In the genomic region with DNA sequence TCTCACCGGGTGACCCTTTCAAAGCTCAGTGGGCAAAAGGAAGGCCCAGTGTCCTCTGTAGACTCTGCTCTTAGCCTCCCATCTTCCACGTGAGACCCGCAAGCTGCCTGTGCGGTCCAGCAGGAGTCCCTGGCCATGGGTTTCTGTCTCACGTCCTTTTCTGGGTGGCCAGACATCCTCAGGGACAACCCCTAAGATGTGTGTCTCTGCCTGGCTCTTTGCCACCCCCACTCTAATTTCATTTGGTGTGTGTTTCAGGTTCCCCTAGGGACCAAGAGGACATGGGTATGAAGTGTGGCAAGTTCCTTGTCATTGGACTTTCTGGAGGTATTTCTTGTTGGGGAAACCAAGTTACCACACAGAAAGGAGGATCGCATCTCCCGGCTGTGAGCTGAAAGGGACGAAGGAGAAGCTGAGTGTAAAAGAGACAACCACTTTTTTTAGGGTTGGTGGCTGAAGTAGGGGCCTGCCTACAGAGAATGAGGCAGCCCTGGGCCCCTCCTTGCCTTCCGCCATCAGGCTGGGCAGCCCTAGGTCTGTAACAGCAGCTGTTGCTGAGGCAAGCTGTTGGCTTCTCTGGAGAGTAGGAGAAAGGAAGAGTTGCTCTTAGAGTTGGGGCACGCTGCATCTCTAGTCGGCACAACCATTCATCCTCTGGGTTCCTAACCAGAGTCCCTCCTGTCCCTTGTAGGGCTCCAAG, we compare ENCODE assay signal across 10 mouse cellular contexts. TPM values are rescaled to one million over a fixed set of nuclear protein-coding genes. Genes with fewer than 3 reads are reported as not detected.
A peak's percentile ranks its signal among the peaks of the same experiment; 100 is the strongest.
DNase-seq lines count a peak whose midpoint lies in the region; ATAC-seq and TF ChIP-seq lines count a peak whose summit lies in the region.
"Had no signal": no experiment of that assay in that cellular context is flagged by ENCODE, and none has a peak within 500 bp of the region (broad histone marks: within the 10 kb centered on the region; RNA-seq: fewer than 3 reads in every experiment).

No protein-coding gene starts in this region.

- no peak overlapping the region for H3K4me2 ChIP-seq in heart, embryonic 14.5 days (ENCODE audit: low read length)
- no peak overlapping the region for H3K4me2 ChIP-seq in midbrain, postnatal 0 days (ENCODE audit: low read depth, low read length, poor library complexity, severe bottlenecking)
- H3K4me2 ChIP-seq in intestine, embryonic 15.5 days (replicated peaks) = no peak overlapping the region
- H3K4me2 ChIP-seq in stomach, postnatal 0 days (replicated peaks; ENCODE audit: low read depth) = no peak overlapping the region

- no peak for TF ChIP-seq EP300 in stomach, postnatal 0 days (optimal IDR thresholded peaks at IDR 0.05)

- peaks cover 3% of the 10 kb centered on the region; the same call in 1 of the 2 replicates for H3K9me3 ChIP-seq in heart, embryonic 14.5 days (ENCODE audit: control insufficient read depth, low read length)
- no peaks in the 10 kb centered on the region for H3K9me3 ChIP-seq in midbrain, postnatal 0 days (ENCODE audit: low read length)
- H3K9me3 ChIP-seq in midbrain, embryonic 10.5 days (replicated peaks) = no peaks in the 10 kb centered on the region
- no peaks in the 10 kb centered on the region for H3K9me3 ChIP-seq in intestine, embryonic 15.5 days
- H3K9me3 ChIP-seq in stomach, postnatal 0 days (ENCODE audit: control insufficient read depth, low read length) = no peaks in the 10 kb centered on the region

- no peak for DNase-seq in heart, adult 9 months (ENCODE audit: low spot score in 2 of 2)
- DNase-seq in midbrain, postnatal 0 days (ENCODE audit: low spot score) = no peak
- DNase-seq in midbrain, embryonic 10.5 days (ENCODE audit: low spot score) = no peak
- DNase-seq in stomach, postnatal 0 days (ENCODE audit: low spot score) = no peak
- DNase-seq: cerebellum, adult 9-10 months; thymus, postnatal 36 days had no signal

- H3K4me3 ChIP-seq in heart, embryonic 14.5 days (ENCODE audit: control insufficient read depth in 1 of 2, insufficient read depth in 1 of 2, low read depth in 1 of 2, low read length in 2 of 2) = no peak overlapping the region
- no peak overlapping the region for H3K4me3 ChIP-seq in midbrain, postnatal 0 days (ENCODE audit: low read depth, low read length)
- H3K4me3 ChIP-seq in midbrain, embryonic 10.5 days = no peak overlapping the region
- no peak overlapping the region for H3K4me3 ChIP-seq in intestine, embryonic 15.5 days (replicated peaks)
- no peak overlapping the region for H3K4me3 ChIP-seq in stomach, postnatal 0 days (ENCODE audit: low read depth, low read length)

- no peak for TF ChIP-seq CTCF in midbrain, postnatal 0 days (IDR thresholded peaks at IDR 0.05)
- TF ChIP-seq CTCF in stomach, postnatal 0 days (IDR thresholded peaks at IDR 0.05; ENCODE audit: low read depth) = no peak

- 0 out of 2 replicates have a peak, but pooled peaks cover 5% of the 10 kb centered on the region for H3K27me3 ChIP-seq in heart, embryonic 14.5 days (ENCODE audit: control insufficient read depth, insufficient read depth, low read length)
- H3K27me3 ChIP-seq in midbrain, postnatal 0 days (ENCODE audit: insufficient read depth, low read length) = no peaks in the 10 kb centered on the region
- peaks cover 20% of the 10 kb centered on the region; the same call in 1 of the 2 replicates for H3K27me3 ChIP-seq in midbrain, embryonic 10.5 days (ENCODE audit: low read depth, poor library complexity, severe bottlenecking)
- no peaks in the 10 kb centered on the region for H3K27me3 ChIP-seq in intestine, embryonic 15.5 days (replicated peaks)
- no peaks in the 10 kb centered on the region for H3K27me3 ChIP-seq in stomach, postnatal 0 days (ENCODE audit: control insufficient read depth, insufficient read depth, low read length)
- H3K27me3 ChIP-seq: CH12.LX had no signal

- no peaks in the 10 kb centered on the region for H3K36me3 ChIP-seq in heart, embryonic 14.5 days (ENCODE audit: control insufficient read depth, insufficient read depth, low read length)
- no peaks in the 10 kb centered on the region for H3K36me3 ChIP-seq in midbrain, postnatal 0 days (ENCODE audit: insufficient read depth, low read length)
- H3K36me3 ChIP-seq in midbrain, embryonic 10.5 days = no peaks in the 10 kb centered on the region
- no peaks in the 10 kb centered on the region for H3K36me3 ChIP-seq in intestine, embryonic 15.5 days
- H3K36me3 ChIP-seq in stomach, postnatal 0 days (ENCODE audit: control insufficient read depth, insufficient read depth, low read length) = no peaks in the 10 kb centered on the region

- no peak for ATAC-seq in heart, embryonic 14.5 days (ENCODE audit: insufficient number of reproducible peaks, insufficient read depth, low FRiP score, low read depth)
- peak; percentile 47; the same call in 1 of the 2 replicates for ATAC-seq in midbrain, postnatal 0 days (ENCODE audit: low FRiP score)
- peak; percentile 16 for ATAC-seq in intestine, embryonic 15.5 days
- ATAC-seq in stomach, postnatal 0 days (ENCODE audit: low FRiP score, low TSS enrichment) = peak; percentile 12; the same call in 1 of the 2 replicates
- no peak for ATAC-seq in megakaryocyte, adult 5-6 weeks (ENCODE audit: poor library complexity, severe bottlenecking)

- no peak overlapping the region for H3K9ac ChIP-seq in heart, embryonic 14.5 days (ENCODE audit: low read length)
- no peak overlapping the region for H3K9ac ChIP-seq in midbrain, postnatal 0 days (replicated peaks; ENCODE audit: low read length, poor library complexity, severe bottlenecking)
- no peak overlapping the region for H3K9ac ChIP-seq in intestine, embryonic 15.5 days
- no peak overlapping the region for H3K9ac ChIP-seq in stomach, postnatal 0 days (ENCODE audit: low read length)

- WGBS in heart, embryonic 14.5 days = 88% methylated on average over 11 of the region's 11 CpGs
- 84% methylated on average over 11 of the region's 11 CpGs for WGBS in midbrain, postnatal 0 days
- 87% methylated on average over 11 of the region's 11 CpGs for WGBS in midbrain, embryonic 10.5 days
- WGBS in intestine, embryonic 15.5 days = 83% methylated on average over 11 of the region's 11 CpGs
- WGBS in stomach, postnatal 0 days = 79% methylated on average over 11 of the region's 11 CpGs

- peaks cover 33 to 42% of the 10 kb centered on the region in 2 experiments for H3K4me1 ChIP-seq in heart, embryonic 14.5 days (ENCODE audit: control insufficient read depth in 2 of 2, insufficient read depth in 2 of 2, low read length in 2 of 2)
- no peaks in the 10 kb centered on the region for H3K4me1 ChIP-seq in midbrain, postnatal 0 days (ENCODE audit: insufficient read depth, low read length)
- peaks cover 15% of the 10 kb centered on the region for H3K4me1 ChIP-seq in midbrain, embryonic 10.5 days
- peaks cover 54% of the 10 kb centered on the region for H3K4me1 ChIP-seq in intestine, embryonic 15.5 days (replicated peaks)
- H3K4me1 ChIP-seq in stomach, postnatal 0 days (replicated peaks; ENCODE audit: control insufficient read depth, insufficient read depth) = peaks cover 6% of the 10 kb centered on the region; the same call in 1 of the 2 replicates

- H3K27ac ChIP-seq in heart, embryonic 14.5 days (replicated peaks in 1 of 2; ENCODE audit: control insufficient read depth in 1 of 2, insufficient read depth in 1 of 2, low read depth in 2 of 2, low read length in 2 of 2) = peak overlapping the region; percentile 4 to 17; a peak in 2 of 4 replicates
- no peak overlapping the region for H3K27ac ChIP-seq in midbrain, postnatal 0 days (ENCODE audit: low read depth, low read length)
- no peak overlapping the region for H3K27ac ChIP-seq in midbrain, embryonic 10.5 days (replicated peaks)
- H3K27ac ChIP-seq in intestine, embryonic 15.5 days = peak overlapping the region; percentile 76
- H3K27ac ChIP-seq in stomach, postnatal 0 days (replicated peaks) = peak overlapping the region; percentile 59; the same call in 1 of the 2 replicates

RNA-seq across cellular contexts. Expression of a gene that starts 16.5 kb away (rescaled TPM):
- 8.9 and 10.6 TPM in 2 replicates for polyA plus RNA-seq in heart, embryonic 14.5 days (2014; fragmentation: Nextera tagmentation; extraction: Ambion mirVana)
- total RNA-seq in midbrain, postnatal 0 days (2014; rRNA removed) = 3.4 and 6.0 TPM in 2 replicates
- 9.1 and 9.4 TPM in 2 replicates for polyA plus RNA-seq in midbrain, postnatal 0 days (2015; fragmentation: Nextera tagmentation; extraction: Ambion mirVana)
- 2.9 and 3.9 TPM in 2 replicates for polyA plus RNA-seq in midbrain, embryonic 10.5 days (2016; fragmentation: Nextera tagmentation; extraction: Ambion mirVana)
- polyA plus RNA-seq in intestine, embryonic 15.5 days (2015; fragmentation: Nextera tagmentation; extraction: Ambion mirVana) = 15.6 and 15.8 TPM in 2 replicates
- polyA plus RNA-seq in stomach, postnatal 0 days (2015; fragmentation: Nextera tagmentation; extraction: Ambion mirVana) = 3.0 and 3.5 TPM in 2 replicates
- 0.14 and 0.33 TPM in 2 replicates for total RNA-seq in megakaryocyte, adult 5-6 weeks (2015)
- total RNA-seq in megakaryocyte, adult 5-6 weeks (2017) = 0.18 TPM in 1 of 2 replicates, not detected in the other

RNA-seq across cellular contexts. Expression of a gene that starts 25.2 kb away (rescaled TPM):
- 49.7 and 60.0 TPM in 2 replicates for polyA plus RNA-seq in heart, embryonic 14.5 days (2014; fragmentation: Nextera tagmentation; extraction: Ambion mirVana)
- total RNA-seq in midbrain, postnatal 0 days (2014; rRNA removed) = 43.1 and 65.3 TPM in 2 replicates
- 79.5 and 82.5 TPM in 2 replicates for polyA plus RNA-seq in midbrain, postnatal 0 days (2015; fragmentation: Nextera tagmentation; extraction: Ambion mirVana)
- polyA plus RNA-seq in midbrain, embryonic 10.5 days (2016; fragmentation: Nextera tagmentation; extraction: Ambion mirVana) = 120 and 121 TPM in 2 replicates
- 66.8 and 72.0 TPM in 2 replicates for polyA plus RNA-seq in intestine, embryonic 15.5 days (2015; fragmentation: Nextera tagmentation; extraction: Ambion mirVana)
- 50.8 and 58.7 TPM in 2 replicates for polyA plus RNA-seq in stomach, postnatal 0 days (2015; fragmentation: Nextera tagmentation; extraction: Ambion mirVana)
- total RNA-seq in megakaryocyte, adult 5-6 weeks (2015) = 26.4 and 33.8 TPM in 2 replicates
- 43.8 and 68.9 TPM in 2 replicates for total RNA-seq in megakaryocyte, adult 5-6 weeks (2017)

RNA-seq across cellular contexts. Expression of a gene that starts 43.0 kb away (rescaled TPM):
- 0.77 and 1.1 TPM in 2 replicates for polyA plus RNA-seq in heart, embryonic 14.5 days (2014; fragmentation: Nextera tagmentation; extraction: Ambion mirVana)
- total RNA-seq in midbrain, postnatal 0 days (2014; rRNA removed) = 47.2 and 48.6 TPM in 2 replicates
- polyA plus RNA-seq in midbrain, postnatal 0 days (2015; fragmentation: Nextera tagmentation; extraction: Ambion mirVana) = 35.0 and 37.1 TPM in 2 replicates
- polyA plus RNA-seq in midbrain, embryonic 10.5 days (2016; fragmentation: Nextera tagmentation; extraction: Ambion mirVana) = 1.7 and 2.6 TPM in 2 replicates
- polyA plus RNA-seq in intestine, embryonic 15.5 days (2015; fragmentation: Nextera tagmentation; extraction: Ambion mirVana) = 2.4 and 2.6 TPM in 2 replicates
- polyA plus RNA-seq in stomach, postnatal 0 days (2015; fragmentation: Nextera tagmentation; extraction: Ambion mirVana) = 0.65 and 0.75 TPM in 2 replicates
- 0.04 TPM in 1 of 2 replicates, not detected in the other for total RNA-seq in megakaryocyte, adult 5-6 weeks (2015)
- 0.15 TPM in 1 of 2 replicates, not detected in the other for total RNA-seq in megakaryocyte, adult 5-6 weeks (2017)

Comparison
In these comparisons a context has a peak if more than half of its experiments do, and no peak if none do; other contexts are left out.
1. ATAC-seq: peak in midbrain, postnatal 0 days (single experiment), intestine, embryonic 15.5 days (single experiment) and stomach, postnatal 0 days (single experiment); none in heart, embryonic 14.5 days (single experiment) and megakaryocyte, adult 5-6 weeks (single experiment).
2. H3K27ac ChIP-seq: peak in heart, embryonic 14.5 days (2 of 2), intestine, embryonic 15.5 days (single experiment) and stomach, postnatal 0 days (single experiment); none in midbrain, postnatal 0 days (single experiment) and midbrain, embryonic 10.5 days (single experiment).